Mouse (Mus musculus) MEL (cell line): Measurements from ENCODE around the gene Dgcr8. TPM values are rescaled to one million over a fixed set of nuclear protein-coding genes. Genes with fewer than 3 reads are reported as not detected.

Experiments
- DNase-seq: peaks from one replicate; pipeline ENCODE4 v3.0.0; 2011; ENCODE audit warnings: low read depth, low spot score
- H3K27ac ChIP-seq: 2 replicates; pipeline ENCODE4 v1.5.1; 2012; ENCODE audit warnings: low read depth, mild to moderate bottlenecking, control low read depth, low read length, moderate library complexity; ENCODE audit not compliant: control insufficient read depth
- H3K27me3 ChIP-seq, 2 experiments: fragments of 150-350 bp in 1 of 2; sonication (generic) in 1 of 2; 2 replicates each; pipeline ENCODE4 v1.6.1; 2012; ENCODE audit warnings: low read length in 2 of 2, mild to moderate bottlenecking in 2 of 2, improper control_type of control experiment in 1 of 2, moderate library complexity in 1 of 2; ENCODE audit not compliant: insufficient read depth in 2 of 2, control insufficient read depth in 1 of 2
- H3K36me3 ChIP-seq, 2 experiments: 2 replicates each; pipeline ENCODE4 v1.6.1; 2012 to 2014; ENCODE audit warnings: low read length in 2 of 2, improper control_type of control experiment in 1 of 2, inconsistent platforms in 1 of 2, mild to moderate bottlenecking in 1 of 2; ENCODE audit not compliant: insufficient read depth in 2 of 2, control insufficient read depth in 1 of 2
- H3K4me1 ChIP-seq, 2 experiments: fragments of 150-350 bp in 1 of 2; sonication (generic) in 1 of 2; 2 replicates each; pipeline ENCODE4 v1.6.1; 2012; ENCODE audit warnings: low read length in 2 of 2, improper control_type of control experiment in 1 of 2, mild to moderate bottlenecking in 1 of 2; ENCODE audit not compliant: insufficient read depth in 2 of 2, control insufficient read depth in 1 of 2
- H3K4me3 ChIP-seq, 2 experiments: fragments of 150-350 bp in 1 of 2; sonication (generic) in 1 of 2; 2 replicates each; pipeline ENCODE4 v1.5.1; 2012; ENCODE audit warnings: low read depth in 2 of 2, low read length in 2 of 2, mild to moderate bottlenecking in 2 of 2, moderate library complexity in 2 of 2, control low read depth in 1 of 2, improper control_type of control experiment in 1 of 2; ENCODE audit not compliant: control insufficient read depth in 1 of 2, insufficient read depth in 1 of 2
- H3K79me2 ChIP-seq: 2 replicates; pipeline ENCODE4 v1.6.1; 2012; ENCODE audit warnings: mild to moderate bottlenecking, low read length, moderate library complexity; ENCODE audit not compliant: control insufficient read depth, poor library complexity, insufficient read depth
- H3K9ac ChIP-seq: 2 replicates; pipeline ENCODE4 v1.6.1; 2012; ENCODE audit warnings: low read depth, mild to moderate bottlenecking, control low read depth, low read length, moderate library complexity; ENCODE audit not compliant: control insufficient read depth, poor library complexity, severe bottlenecking
- H3K9me3 ChIP-seq: fragments of 150-350 bp; sonication (generic); replicated peaks from 2 replicates; pipeline ENCODE4 v1.6.1; 2012; ENCODE audit warnings: mild to moderate bottlenecking, low read length, improper control_type of control experiment, moderate library complexity; ENCODE audit not compliant: insufficient read depth
- BHLHE40 ChIP-seq: IDR thresholded peaks from 2 replicates; pipeline ENCODE4 v1.6.1; 2012; ENCODE audit warnings: low read depth, mild to moderate bottlenecking, inconsistent platforms, low read length, improper control_type of control experiment, borderline replicate concordance
- CHD1 ChIP-seq: IDR thresholded peaks from 2 replicates; pipeline ENCODE4 v1.6.1; 2012; ENCODE audit warnings: low read depth, mild to moderate bottlenecking, inconsistent platforms, low read length, improper control_type of control experiment
- E2F4 ChIP-seq: IDR thresholded peaks from 2 replicates; pipeline ENCODE4 v1.6.1; 2011; ENCODE audit warnings: low read depth, low read length, improper control_type of control experiment, borderline replicate concordance
- EP300 ChIP-seq, 2 experiments: IDR thresholded peaks; 2 replicates each; pipeline ENCODE4 v1.6.1; 2011; ENCODE audit warnings: improper control_type of control experiment in 2 of 2, low read length in 2 of 2, low read depth in 1 of 2, mild to moderate bottlenecking in 1 of 2
- ETS1 ChIP-seq: IDR thresholded peaks from 2 replicates; pipeline ENCODE4 v1.6.1; 2012; ENCODE audit warnings: low read depth, mild to moderate bottlenecking, inconsistent platforms, low read length, improper control_type of control experiment, moderate library complexity
- GABPA ChIP-seq: IDR thresholded peaks from 2 replicates; pipeline ENCODE4 v1.6.1; 2012; ENCODE audit warnings: low read depth, mild to moderate bottlenecking, inconsistent platforms, low read length, improper control_type of control experiment, moderate library complexity
- HCFC1 ChIP-seq: IDR thresholded peaks from 2 replicates; pipeline ENCODE4 v1.6.1; 2012; ENCODE audit warnings: low read depth, mild to moderate bottlenecking, inconsistent platforms, low read length, improper control_type of control experiment, moderate library complexity
- JUND ChIP-seq: IDR thresholded peaks from 2 replicates; pipeline ENCODE4 v1.6.1; 2011; ENCODE audit warnings: low read depth, mild to moderate bottlenecking, improper control_type of control experiment, low read length
- MXI1 ChIP-seq: IDR thresholded peaks from 2 replicates; pipeline ENCODE4 v1.6.1; 2011; ENCODE audit warnings: mild to moderate bottlenecking, low read depth, low read length, improper control_type of control experiment
- MYB ChIP-seq: IDR thresholded peaks from 2 replicates; pipeline ENCODE4 v1.6.1; 2011; ENCODE audit warnings: mild to moderate bottlenecking, low read depth, low read length, improper control_type of control experiment
- POLR2AphosphoS2 ChIP-seq: IDR thresholded peaks from 2 replicates; pipeline ENCODE4 v1.6.1; 2011; ENCODE audit warnings: low read length, improper control_type of control experiment
- POLR2AphosphoS5 ChIP-seq: IDR thresholded peaks from 2 replicates; pipeline ENCODE4 v1.6.1; 2012; ENCODE audit warnings: low read depth, borderline replicate concordance, mild to moderate bottlenecking, inconsistent platforms, low read length, moderate library complexity, mixed read lengths
- RAD21 ChIP-seq: IDR thresholded peaks from 2 replicates; pipeline ENCODE4 v1.6.1; 2011; ENCODE audit warnings: mild to moderate bottlenecking, low read depth, low read length, improper control_type of control experiment
- RCOR1 ChIP-seq: IDR thresholded peaks from 2 replicates; pipeline ENCODE4 v1.6.1; 2012; ENCODE audit warnings: low read depth, mild to moderate bottlenecking, inconsistent platforms, low read length, improper control_type of control experiment
- SIN3A ChIP-seq: IDR thresholded peaks from 2 replicates; pipeline ENCODE4 v1.6.1; 2012; ENCODE audit warnings: low read length, improper control_type of control experiment, inconsistent platforms
- SMC3 ChIP-seq: IDR thresholded peaks from 2 replicates; pipeline ENCODE4 v1.6.1; 2011; ENCODE audit warnings: low read depth, low read length, improper control_type of control experiment
- TCF12 ChIP-seq: IDR thresholded peaks from 2 replicates; pipeline ENCODE4 v1.6.1; 2014; ENCODE audit warnings: low read depth, mild to moderate bottlenecking, inconsistent platforms, low read length, improper control_type of control experiment, moderate library complexity
- UBTF ChIP-seq: IDR thresholded peaks from 2 replicates; pipeline ENCODE4 v1.6.1; 2012; ENCODE audit warnings: low read depth, mild to moderate bottlenecking, inconsistent platforms, low read length, improper control_type of control experiment, moderate library complexity, borderline replicate concordance; ENCODE audit not compliant: insufficient read depth
- USF2 ChIP-seq, 2 experiments: IDR thresholded peaks; 2 replicates each; pipeline ENCODE4 v1.6.1; 2011 to 2012; ENCODE audit warnings: improper control_type of control experiment in 2 of 2, low read length in 2 of 2, borderline replicate concordance in 1 of 2, inconsistent platforms in 1 of 2, low read depth in 1 of 2, mild to moderate bottlenecking in 1 of 2; ENCODE audit not compliant: insufficient read depth in 1 of 2
- ZC3H11A ChIP-seq: IDR thresholded peaks from 2 replicates; pipeline ENCODE4 v1.6.1; 2012; ENCODE audit warnings: low read depth, mild to moderate bottlenecking, inconsistent platforms, low read length, improper control_type of control experiment
- ZKSCAN1 ChIP-seq: IDR thresholded peaks from 2 replicates; pipeline ENCODE4 v1.6.1; 2012; ENCODE audit warnings: low read depth, mild to moderate bottlenecking, inconsistent platforms, low read length, improper control_type of control experiment, moderate library complexity
- ZMIZ1 ChIP-seq: IDR thresholded peaks from 2 replicates; pipeline ENCODE4 v1.6.1; 2012; ENCODE audit warnings: low read depth, mild to moderate bottlenecking, inconsistent platforms, low read length, improper control_type of control experiment, moderate library complexity
- ZNF384 ChIP-seq: IDR thresholded peaks from 2 replicates; pipeline ENCODE4 v1.6.1; 2012; ENCODE audit warnings: low read depth, mild to moderate bottlenecking, inconsistent platforms, low read length, improper control_type of control experiment
- polyA plus RNA-seq, 2 experiments: library from polyadenylated mRNA; stranded (reverse) in 1 of 2; unstranded in 1 of 2; fragments of >175 nt in 1 of 2; fragments of >200 nt in 1 of 2; gene quantifications; 2 replicates each; pipeline versions ENCODE4 v1.2.1 to v1.2.4; 2012; ENCODE audit warnings: low replicate concordance in 2 of 2, low read depth in 1 of 2; ENCODE audit not compliant: insufficient read length in 2 of 2, insufficient read depth in 1 of 2, missing spikeins in 1 of 2
- total RNA-seq: library from RNA; depleted of rRNA; stranded (reverse); fragments of 300-350 nt; gene quantifications from 2 replicates; pipeline ENCODE4 v1.2.3, GENCODE M21; 2012

Gene Dgcr8
- total and polyA plus RNA-seq, 3 experiments = 39.6 to 40.3 TPM; not detected in 1

- TF ChIP-seq SIN3A (no peak), MYB (no peak), POLR2AphosphoS2 (no peak), ETS1 (no peak), ZMIZ1 (no peak), JUND (no peak), SMC3 (no peak), ZC3H11A (no peak), E2F4 (no peak), ZNF384 (no peak), POLR2AphosphoS5 (no peak)
- Histone ChIP-seq H3K4me1 (peaks cover 6 to 10% of the 10 kb centered on the region in 2 experiments), H3K9ac (no peak overlapping the region), H3K27me3 (no peaks in the 10 kb centered on the region), H3K4me3 (no peak overlapping the region), H3K79me2 (no peaks in the 10 kb centered on the region), H3K36me3 (peaks cover 13 to 16% of the 10 kb centered on the region in 2 experiments), H3K9me3 (no peaks in the 10 kb centered on the region), H3K27ac (no peak overlapping the region)
- DNase-seq = no peak
These were observed 35.0 kb upstream of the Dgcr8 start for GRCm38 (mm10) chr16:18324031-18324430.

DNA sequence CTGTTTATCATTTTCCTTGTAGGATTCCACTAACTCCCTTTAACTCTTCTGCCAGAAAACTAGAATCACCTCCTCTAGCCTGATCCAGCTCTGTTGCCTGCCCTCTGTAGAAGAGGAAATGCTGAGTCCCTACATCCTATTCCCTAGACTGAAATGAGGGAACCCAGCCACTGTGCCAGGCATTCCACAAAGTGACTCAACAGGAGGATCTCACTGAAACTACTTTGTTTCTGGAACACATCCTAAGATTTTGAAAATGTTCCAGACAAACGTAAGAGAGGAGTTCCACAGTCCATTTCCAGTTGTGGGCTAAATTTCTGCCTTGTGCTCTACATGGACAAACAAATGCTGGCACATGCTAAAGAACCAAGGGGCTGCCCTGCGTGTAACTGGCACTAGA lies 34.4 kb upstream of the Dgcr8 start:
- no peak overlapping the region for H3K27ac ChIP-seq
- TF ChIP-seq MXI1 (no peak), CHD1 (no peak)
- TF ChIP-seq, all 39 proteins: peak for 0
- H3K9ac ChIP-seq = no peak overlapping the region
- no peaks in the 10 kb centered on the region for H3K9me3 ChIP-seq
- no peak for DNase-seq
- no peaks in the 10 kb centered on the region for H3K27me3 ChIP-seq
- no peak overlapping the region for H3K4me3 ChIP-seq
- no peaks in the 10 kb centered on the region for H3K79me2 ChIP-seq
- H3K36me3 ChIP-seq = peaks cover 13 to 20% of the 10 kb centered on the region in 2 experiments
- H3K4me1 ChIP-seq = peaks cover 10 to 12% of the 10 kb centered on the region in 2 experiments

GRCm38 (mm10) chr16:18321443-18321842 lies 32.4 kb upstream of the Dgcr8 start:
- Histone ChIP-seq H3K4me1 (peaks cover 10 to 12% of the 10 kb centered on the region in 2 experiments), H3K9ac (no peak overlapping the region), H3K79me2 (no peaks in the 10 kb centered on the region)
- no peak for DNase-seq
- TF ChIP-seq RCOR1 = no peak
- no peak for TF ChIP-seq RAD21
- no peak for TF ChIP-seq ZMIZ1
- TF ChIP-seq ZC3H11A = no peak
- TF ChIP-seq BHLHE40 = no peak
- no peak for TF ChIP-seq USF2 (IDR thresholded peaks at IDR 0.05; ENCODE audit: borderline replicate concordance in 1 of 2, insufficient read depth in 1 of 2, low read depth in 1 of 2, low read length in 2 of 2)
- no peak for TF ChIP-seq EP300 (IDR thresholded peaks at IDR 0.05; ENCODE audit: low read depth in 1 of 2, low read length in 2 of 2)
- TF ChIP-seq ZKSCAN1 = no peak
- no peak for TF ChIP-seq TCF12
- TF ChIP-seq GABPA = no peak
- no peak for TF ChIP-seq CHD1
- TF ChIP-seq UBTF = no peak
- no peak for TF ChIP-seq E2F4
- TF ChIP-seq HCFC1 = no peak
- TF ChIP-seq, all 39 proteins: peak for 0
- H3K36me3 ChIP-seq = peaks cover 13 to 20% of the 10 kb centered on the region in 2 experiments
- H3K4me3 ChIP-seq = no peak overlapping the region
- H3K27ac ChIP-seq = no peak overlapping the region
- H3K27me3 ChIP-seq = no peaks in the 10 kb centered on the region
- no peaks in the 10 kb centered on the region for H3K9me3 ChIP-seq
